Mouse (Mus musculus): Measurements from ENCODE around the gene Gucy2g. TPM values are rescaled to one million over a fixed set of nuclear protein-coding genes. Genes with fewer than 3 reads are reported as not detected.
"Not testable (repeated sequence)": the region's sequence is repeated elsewhere in the genome, so short reads cannot be mapped to it uniquely, and the experiment has no call there.

Gucy2g gene
- polyA plus RNA-seq, 1 experiment from 2014 or later, result 0.06 TPM

GRCm38 (mm10) chr19:55152274-55152673 lies 88.8 kb downstream of the Gucy2g start:
- H3K4me3 ChIP-seq; ATAC-seq (ENCODE audit: insufficient number of reproducible peaks, low FRiP score, low TSS enrichment, low read depth); H3K4me2 ChIP-seq; H3K9me3 ChIP-seq; H3K36me3 ChIP-seq; H3K9ac ChIP-seq; H3K27me3 ChIP-seq; H3K27ac ChIP-seq; H3K4me1 ChIP-seq: not testable (repeated sequence)
- 70% methylated on average over 6 of the region's 6 CpGs for WGBS

GRCm38 (mm10) chr19:55149646-55150045 lies 91.4 kb downstream of the Gucy2g start:
- Histone ChIP-seq H3K36me3 (no peaks in the 10 kb centered on the region), H3K9me3 (no peaks in the 10 kb centered on the region), H3K27me3 (no peaks in the 10 kb centered on the region), H3K4me1 (no peaks in the 10 kb centered on the region), H3K27ac (no peak overlapping the region), H3K4me3 (no peak overlapping the region), H3K9ac (no peak overlapping the region), H3K4me2 (no peak overlapping the region)
- ATAC-seq (ENCODE audit: insufficient number of reproducible peaks, low FRiP score, low TSS enrichment, low read depth), result no peak
- WGBS, result 32% methylated on average over 6 of the region's 6 CpGs

GRCm38 (mm10) chr19:55148109-55148508 lies 92.9 kb downstream of the Gucy2g start:
- no peak overlapping the region for H3K4me2 ChIP-seq
- no peak overlapping the region for H3K9ac ChIP-seq
- H3K4me3 ChIP-seq, result no peak overlapping the region
- WGBS, result 75% methylated on average over 6 of the region's 6 CpGs
- no peak for ATAC-seq (ENCODE audit: insufficient number of reproducible peaks, low FRiP score, low TSS enrichment, low read depth)
- no peaks in the 10 kb centered on the region for H3K9me3 ChIP-seq
- 0 out of 2 replicates have a peak, but pooled peaks cover 3% of the 10 kb centered on the region for H3K4me1 ChIP-seq
- no peaks in the 10 kb centered on the region for H3K27me3 ChIP-seq
- no peak overlapping the region for H3K27ac ChIP-seq
- no peaks in the 10 kb centered on the region for H3K36me3 ChIP-seq

Small RNAs within 50 kb of the gene (microRNA-seq; reads per million reads assigned to microRNA genes)
- gene Mir6715, result not detected

Other genes with a start within 250 kb of the Gucy2g start
- gene Gpam, start 114.0 kb downstream of the Gucy2g start, polyA plus RNA-seq (2015; fragmentation: Nextera tagmentation; extraction: Ambion mirVana), result 12.9 and 15.8 TPM in 2 replicates
- 0.09 TPM in 1 of 2 replicates, not detected in the other for gene Tectb, start 60.5 kb downstream of the Gucy2g start, polyA plus RNA-seq (2015; fragmentation: Nextera tagmentation; extraction: Ambion mirVana)
- gene Acsl5, start 10.7 kb upstream of the Gucy2g start, polyA plus RNA-seq (2015; fragmentation: Nextera tagmentation; extraction: Ambion mirVana), result 49.4 and 55.1 TPM in 2 replicates
- 84.2 and 85.3 TPM in 2 replicates for gene Zdhhc6, start 74.8 kb upstream of the Gucy2g start, polyA plus RNA-seq (2015; fragmentation: Nextera tagmentation; extraction: Ambion mirVana)
- gene Vti1a, start 75.1 kb upstream of the Gucy2g start, polyA plus RNA-seq (2015; fragmentation: Nextera tagmentation; extraction: Ambion mirVana), result 26.4 and 27.7 TPM in 2 replicates